Mouse (Mus musculus) neutrophil, adult 5-6 weeks (primary cell): ENCODE results near the gene Slco2a1. TPM values are rescaled to one million over a fixed set of nuclear protein-coding genes. Genes with fewer than 3 reads are reported as not detected.

Source experiments
- ATAC-seq: fragments of 151-379, 151-347 bp; 2 replicates; pipeline ENCODE4 v1.8.0; 2017; ENCODE audit warnings: mild to moderate bottlenecking, moderate TSS enrichment; ENCODE audit not compliant: insufficient number of reproducible peaks, poor library complexity, low FRiP score, severe bottlenecking; ENCODE audit errors: extremely low read depth
- total RNA-seq: library from RNA; stranded (forward); fragments of 200-1000 nt; gene quantifications from 2 replicates; pipeline ENCODE4 v1.2.3, GENCODE M21; 2017

Slco2a1 gene
- not detected in 2 replicates for total RNA-seq

GRCm38 (mm10) chr9:102988462-102988861, at the start of gene Slco2a1:
TSS of gene Slco2a1 (plus strand) at chr9:102988712.
- no peak for ATAC-seq

- no peak for ATAC-seq
Measured at GRCm38 (mm10) chr9:102942221-102942620, 46.3 kb upstream of the Slco2a1 start.

- no peak for ATAC-seq
Measured at GRCm38 (mm10) chr9:102944891-102945290, 43.6 kb upstream of the Slco2a1 start.

- ATAC-seq = no peak
Measured at GRCm38 (mm10) chr9:102946469-102947015, 42.0 kb upstream of the Slco2a1 start.

GRCm38 (mm10) chr9:102948706-102949105, 39.8 kb upstream of the Slco2a1 start:
- no peak for ATAC-seq

GRCm38 (mm10) chr9:102951091-102951994, 37.2 kb upstream of the Slco2a1 start:
- no peak for ATAC-seq

GRCm38 (mm10) chr9:102955866-102956265, 32.6 kb upstream of the Slco2a1 start:
- no peak for ATAC-seq

- ATAC-seq = no peak
Measured at GRCm38 (mm10) chr9:102958703-102959102, 29.8 kb upstream of the Slco2a1 start.

GRCm38 (mm10) chr9:102961356-102962092, 27.0 kb upstream of the Slco2a1 start:
- ATAC-seq = no peak

GRCm38 (mm10) chr9:102962093-102962788, 26.3 kb upstream of the Slco2a1 start:
- no peak for ATAC-seq

GRCm38 (mm10) chr9:102963321-102963720, 25.2 kb upstream of the Slco2a1 start:
- ATAC-seq = no peak

- ATAC-seq = no peak
Measured at GRCm38 (mm10) chr9:102964644-102965043, 23.9 kb upstream of the Slco2a1 start.

- no peak for ATAC-seq
Measured at GRCm38 (mm10) chr9:102972393-102973050, 16.0 kb upstream of the Slco2a1 start.

- no peak for ATAC-seq
Measured at GRCm38 (mm10) chr9:102975887-102976286, 12.6 kb upstream of the Slco2a1 start.

GRCm38 (mm10) chr9:102977090-102977489, 11.4 kb upstream of the Slco2a1 start:
- ATAC-seq = no peak

- no peak for ATAC-seq
Measured at GRCm38 (mm10) chr9:102977791-102978492, 10.6 kb upstream of the Slco2a1 start.

GRCm38 (mm10) chr9:102979011-102979700, 9.4 kb upstream of the Slco2a1 start:
- ATAC-seq = no peak

- no peak for ATAC-seq
Measured at GRCm38 (mm10) chr9:102979956-102980355, 8.6 kb upstream of the Slco2a1 start.
